Mouse (Mus musculus): ENCODE measurements around the gene Skp1a. TPM values are rescaled to one million over a fixed set of nuclear protein-coding genes. Genes with fewer than 3 reads are reported as not detected.
A peak's percentile ranks its signal among the peaks of the same experiment; 100 is the strongest.
"Not testable (repeated sequence)": the region's sequence is repeated elsewhere in the genome, so short reads cannot be mapped to it uniquely, and the experiment has no call there.

Gene Skp1a
- 119 and 144 TPM in 2 replicates for total RNA-seq (2014; fragmentation: Nextera tagmentation)
- 259 and 285 TPM in 2 replicates for total RNA-seq (2017)
- polyA plus RNA-seq (2012): 8.1 and 19.9 TPM in 2 replicates

GRCm38 (mm10) chr11:52231606-52232541, at the start of gene Skp1a:
Gene Skp1a (plus strand): TSS chr11:52231995.
- Histone ChIP-seq H3K27me3 (ENCODE audit: insufficient read depth, low read length) (no peaks in the 10 kb centered on the region; the same call in 1 of the 2 replicates), H3K36me3 (replicated peaks) (peaks cover 18% of the 10 kb centered on the region), H3K4me1 (ENCODE audit: insufficient read depth, low read depth, low read length) (peaks cover 26% of the 10 kb centered on the region), H3K9me3 (replicated peaks) (no peaks in the 10 kb centered on the region), H3K4me3 (ENCODE audit: low read depth, low read length) (peak within 1 kb of the TSS; percentile 97)
- DNase-seq (ENCODE audit: low spot score): peak; percentile 86
- TF ChIP-seq CTCF (IDR thresholded peaks at IDR 0.05; ENCODE audit: low read depth, low read length) (no peak), POLR2AphosphoS5 (IDR thresholded peaks at IDR 0.05; ENCODE audit: insufficient replicate concordance, low read depth, low read length) (peak; percentile 95; the same call in 1 of the 2 replicates)
- peak; percentile 73 for ATAC-seq (ENCODE audit: extremely low read depth, insufficient number of reproducible peaks, low FRiP score, poor library complexity, severe bottlenecking)

GRCm38 (mm10) chr11:52196496-52197023, 35.2 kb upstream of the Skp1a start:
- DNase-seq (ENCODE audit: low spot score); H3K9me3 ChIP-seq (replicated peaks); H3K4me3 ChIP-seq (ENCODE audit: low read depth, low read length); H3K4me1 ChIP-seq (ENCODE audit: insufficient read depth, low read depth, low read length); H3K27me3 ChIP-seq (ENCODE audit: insufficient read depth, low read length); H3K36me3 ChIP-seq (replicated peaks); ATAC-seq (ENCODE audit: extremely low read depth, insufficient number of reproducible peaks, low FRiP score, poor library complexity, severe bottlenecking): not testable (repeated sequence)

GRCm38 (mm10) chr11:52213887-52214286, 17.9 kb upstream of the Skp1a start, which contains the start of gene Olfr1371:
Gene Olfr1371 (minus strand): TSS chr11:52213987.
- H3K4me1 ChIP-seq (ENCODE audit: insufficient read depth, low read depth, low read length): no peaks in the 10 kb centered on the region
- no peaks in the 10 kb centered on the region for H3K36me3 ChIP-seq (replicated peaks)
- no peak within 1 kb of the TSS for H3K4me3 ChIP-seq (ENCODE audit: low read depth, low read length)
- DNase-seq (ENCODE audit: low spot score): no peak
- no peak for TF ChIP-seq POLR2AphosphoS5 (IDR thresholded peaks at IDR 0.05; ENCODE audit: insufficient replicate concordance, low read depth, low read length)
- TF ChIP-seq CTCF (IDR thresholded peaks at IDR 0.05; ENCODE audit: low read depth, low read length): no peak
- no peak for ATAC-seq (ENCODE audit: extremely low read depth, insufficient number of reproducible peaks, low FRiP score, poor library complexity, severe bottlenecking)
- no peaks in the 10 kb centered on the region for H3K9me3 ChIP-seq (replicated peaks)
- H3K27me3 ChIP-seq (ENCODE audit: insufficient read depth, low read length): no peaks in the 10 kb centered on the region

- ATAC-seq (ENCODE audit: extremely low read depth, insufficient number of reproducible peaks, low FRiP score, poor library complexity, severe bottlenecking): no peak
- H3K4me3 ChIP-seq (ENCODE audit: low read depth, low read length): no peak overlapping the region
Observed at GRCm38 (mm10) chr11:52220282-52220681, 11.5 kb upstream of the Skp1a start.

GRCm38 (mm10) chr11:52221921-52222320, 9.9 kb upstream of the Skp1a start:
- H3K4me3 ChIP-seq (ENCODE audit: low read depth, low read length); DNase-seq (ENCODE audit: low spot score); H3K9me3 ChIP-seq (replicated peaks); ATAC-seq (ENCODE audit: extremely low read depth, insufficient number of reproducible peaks, low FRiP score, poor library complexity, severe bottlenecking); H3K36me3 ChIP-seq (replicated peaks): not testable (repeated sequence)
- Histone ChIP-seq H3K4me1 (ENCODE audit: insufficient read depth, low read depth, low read length) (peaks cover 12% of the 10 kb centered on the region), H3K27me3 (ENCODE audit: insufficient read depth, low read length) (peaks cover 25% of the 10 kb centered on the region)

More at GRCm38 (mm10) chr11:52220282-52220681, 11.5 kb upstream of the Skp1a start:
- Histone ChIP-seq H3K4me1 (ENCODE audit: insufficient read depth, low read depth, low read length) (peaks cover 12% of the 10 kb centered on the region), H3K9me3 (replicated peaks) (no peaks in the 10 kb centered on the region), H3K36me3 (replicated peaks) (no peaks in the 10 kb centered on the region), H3K27me3 (ENCODE audit: insufficient read depth, low read length) (peaks cover 25% of the 10 kb centered on the region)
- TF ChIP-seq CTCF (IDR thresholded peaks at IDR 0.05; ENCODE audit: low read depth, low read length) (peak; percentile 40; the same call in 1 of the 2 replicates), POLR2AphosphoS5 (IDR thresholded peaks at IDR 0.05; ENCODE audit: insufficient replicate concordance, low read depth, low read length) (no peak), GATA2 (IDR thresholded peaks at IDR 0.05; ENCODE audit: borderline replicate concordance, low read depth, low read length) (no peak)
- DNase-seq (ENCODE audit: low spot score): no peak

- peaks cover 25% of the 10 kb centered on the region for H3K27me3 ChIP-seq (ENCODE audit: insufficient read depth, low read length)
- no peak for ATAC-seq (ENCODE audit: extremely low read depth, insufficient number of reproducible peaks, low FRiP score, poor library complexity, severe bottlenecking)
- H3K4me1 ChIP-seq (ENCODE audit: insufficient read depth, low read depth, low read length): peaks cover 12% of the 10 kb centered on the region
- TF ChIP-seq GATA2 (IDR thresholded peaks at IDR 0.05; ENCODE audit: borderline replicate concordance, low read depth, low read length) (no peak), TAL1 (conservative IDR thresholded peaks at IDR 0.05; ENCODE audit: low read depth, low read length) (no peak), CTCF (IDR thresholded peaks at IDR 0.05; ENCODE audit: low read depth, low read length) (no peak), GATA1 (IDR thresholded peaks at IDR 0.05; ENCODE audit: borderline replicate concordance, low read length) (no peak), POLR2AphosphoS5 (IDR thresholded peaks at IDR 0.05; ENCODE audit: insufficient replicate concordance, low read depth, low read length) (no peak)
- DNase-seq (ENCODE audit: low spot score): no peak
- H3K9me3 ChIP-seq (replicated peaks): no peaks in the 10 kb centered on the region
- no peaks in the 10 kb centered on the region for H3K36me3 ChIP-seq (replicated peaks)
- no peak overlapping the region for H3K4me3 ChIP-seq (ENCODE audit: low read depth, low read length)
Observed at GRCm38 (mm10) chr11:52222891-52223290, 8.9 kb upstream of the Skp1a start.
